Mouse (Mus musculus): Measurements from ENCODE around the gene Phactr1. TPM values are rescaled to one million over a fixed set of nuclear protein-coding genes. Genes with fewer than 3 reads are reported as not detected.

The Phactr1 gene
- polyA plus RNA-seq, 1 experiment from 2014 or later = 14.5 TPM

DNA sequence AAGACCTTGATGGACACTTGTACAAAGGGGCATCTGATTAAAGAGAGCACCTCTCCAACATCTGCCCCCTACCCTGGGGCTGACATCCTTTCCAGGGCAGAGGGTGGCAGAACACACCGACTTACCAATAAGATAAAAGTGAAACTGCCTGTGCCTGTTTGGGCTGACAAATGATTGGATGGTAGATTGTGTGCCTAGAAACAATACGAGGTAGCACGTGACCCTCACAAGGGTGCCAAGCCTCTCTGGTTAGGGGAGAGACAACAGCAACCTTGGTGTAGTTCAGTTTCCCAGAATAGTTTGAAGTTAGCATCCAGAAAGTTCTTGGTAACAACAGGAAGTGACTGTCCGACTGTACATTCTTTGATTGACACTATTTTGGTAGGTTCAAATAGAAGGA, 234.7 kb downstream of the Phactr1 start:
- peaks cover 12% of the 10 kb centered on the region; the same call in 1 of the 2 replicates for H3K4me1 ChIP-seq (ENCODE audit: control insufficient read depth, insufficient read depth, low read length)
- ATAC-seq (ENCODE audit: low read depth) (no peak), DNase-seq (ENCODE audit: low spot score) (no peak)
- H3K4me3 ChIP-seq (ENCODE audit: low read depth, low read length) = no peak overlapping the region
- H3K4me2 ChIP-seq (ENCODE audit: low read depth, low read length) = no peak overlapping the region
- no peak overlapping the region for H3K27ac ChIP-seq (replicated peaks; ENCODE audit: low read depth, low read length)
- no peaks in the 10 kb centered on the region for H3K9me3 ChIP-seq (ENCODE audit: control insufficient read depth, low read length)
- H3K9ac ChIP-seq (ENCODE audit: low read depth, low read length) = no peak overlapping the region
- 68% methylated on average over 4 of the region's 4 CpGs for WGBS
- H3K27me3 ChIP-seq (replicated peaks; ENCODE audit: control insufficient read depth, insufficient read depth, low read length) = peaks cover 15% of the 10 kb centered on the region; the same call in 1 of the 2 replicates
- H3K36me3 ChIP-seq (ENCODE audit: control insufficient read depth, insufficient read depth, low read length) = no peaks in the 10 kb centered on the region

DNA sequence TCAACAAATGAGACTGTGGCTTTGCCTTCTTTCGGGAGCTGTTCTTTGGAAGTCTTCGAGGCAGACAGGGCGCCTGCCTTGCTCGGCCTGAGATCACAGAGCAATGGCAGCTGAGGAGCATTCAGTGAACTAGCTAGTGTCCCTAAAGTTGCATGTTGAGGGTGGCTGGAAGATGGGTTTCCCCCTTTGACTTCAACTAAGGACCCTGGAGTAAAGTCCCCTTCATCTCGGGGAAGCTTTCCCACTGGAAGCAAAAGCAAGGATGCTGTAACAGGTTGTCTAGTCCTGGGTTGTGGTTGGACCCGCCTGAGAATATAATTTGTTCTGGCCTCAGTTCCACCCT, 235.4 kb downstream of the Phactr1 start:
- no peak for ATAC-seq (ENCODE audit: low read depth)
- Histone ChIP-seq H3K4me3 (ENCODE audit: low read depth, low read length) (peak overlapping the region; percentile 66), H3K27me3 (replicated peaks; ENCODE audit: control insufficient read depth, insufficient read depth, low read length) (peaks cover 15% of the 10 kb centered on the region; the same call in 1 of the 2 replicates), H3K36me3 (ENCODE audit: control insufficient read depth, insufficient read depth, low read length) (no peaks in the 10 kb centered on the region), H3K9me3 (ENCODE audit: control insufficient read depth, low read length) (no peaks in the 10 kb centered on the region), H3K27ac (replicated peaks; ENCODE audit: low read depth, low read length) (no peak overlapping the region), H3K9ac (ENCODE audit: low read depth, low read length) (peak overlapping the region; percentile 71), H3K4me1 (ENCODE audit: control insufficient read depth, insufficient read depth, low read length) (peaks cover 12% of the 10 kb centered on the region; the same call in 1 of the 2 replicates), H3K4me2 (ENCODE audit: low read depth, low read length) (peak overlapping the region; percentile 100)
- no peak for DNase-seq (ENCODE audit: low spot score)
- WGBS = 19% methylated on average over 6 of the region's 6 CpGs

DNA sequence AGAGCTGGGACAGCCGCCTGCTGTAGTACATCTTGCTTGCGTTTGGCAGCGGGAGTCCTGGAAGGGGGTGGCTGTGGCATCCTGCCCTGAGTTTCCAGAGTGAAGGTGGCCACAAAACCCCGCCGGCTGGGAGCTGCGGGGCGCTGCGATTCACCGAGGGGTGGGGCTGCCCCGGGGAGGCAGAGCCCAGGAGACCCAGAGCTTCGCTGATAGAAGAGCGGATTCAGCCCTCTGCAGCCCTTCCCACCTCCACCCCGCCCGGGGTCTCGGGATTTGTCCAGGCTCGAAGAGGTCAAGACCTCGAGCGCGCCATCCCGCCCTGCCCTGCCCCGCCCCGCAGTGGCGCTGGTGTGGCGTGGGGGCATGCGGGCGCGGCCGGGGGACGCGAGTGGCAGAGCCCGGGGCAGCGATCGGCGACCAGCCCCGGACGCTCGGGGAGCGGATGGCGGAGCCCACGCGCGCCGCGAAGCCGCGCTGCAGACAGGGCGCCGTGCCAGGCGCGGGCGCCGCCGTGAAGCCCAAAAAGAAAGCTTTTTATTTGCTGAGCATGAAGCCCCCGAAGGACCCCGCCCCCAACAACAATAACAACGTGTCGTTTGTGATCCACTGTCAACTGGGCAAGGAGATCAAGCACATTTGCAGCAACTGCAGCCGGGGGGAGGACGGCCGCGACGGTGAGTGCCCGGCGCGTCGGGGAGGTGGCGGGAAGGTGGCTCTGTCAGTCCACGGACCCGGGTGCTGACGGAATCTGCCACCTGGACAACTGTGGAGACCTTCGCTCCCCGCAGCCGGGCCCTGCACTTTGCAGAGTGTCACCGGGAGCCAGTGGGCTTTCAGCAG, 236.0 kb downstream of the Phactr1 start:
- Histone ChIP-seq H3K4me1 (ENCODE audit: control insufficient read depth, insufficient read depth, low read length) (peaks cover 12% of the 10 kb centered on the region; the same call in 1 of the 2 replicates), H3K27ac (replicated peaks; ENCODE audit: low read depth, low read length) (no peak overlapping the region), H3K9ac (ENCODE audit: low read depth, low read length) (peak overlapping the region; percentile 71), H3K27me3 (replicated peaks; ENCODE audit: control insufficient read depth, insufficient read depth, low read length) (peaks cover 15% of the 10 kb centered on the region; the same call in 1 of the 2 replicates), H3K4me3 (ENCODE audit: low read depth, low read length) (peak overlapping the region; percentile 66), H3K36me3 (ENCODE audit: control insufficient read depth, insufficient read depth, low read length) (no peaks in the 10 kb centered on the region), H3K9me3 (ENCODE audit: control insufficient read depth, low read length) (no peaks in the 10 kb centered on the region), H3K4me2 (ENCODE audit: low read depth, low read length) (peak overlapping the region; percentile 100)
- DNase-seq (ENCODE audit: low spot score) (no peak), ATAC-seq (ENCODE audit: low read depth) (peak; percentile 73)
- WGBS = 3% methylated on average over 36 of the region's 74 CpGs

DNA sequence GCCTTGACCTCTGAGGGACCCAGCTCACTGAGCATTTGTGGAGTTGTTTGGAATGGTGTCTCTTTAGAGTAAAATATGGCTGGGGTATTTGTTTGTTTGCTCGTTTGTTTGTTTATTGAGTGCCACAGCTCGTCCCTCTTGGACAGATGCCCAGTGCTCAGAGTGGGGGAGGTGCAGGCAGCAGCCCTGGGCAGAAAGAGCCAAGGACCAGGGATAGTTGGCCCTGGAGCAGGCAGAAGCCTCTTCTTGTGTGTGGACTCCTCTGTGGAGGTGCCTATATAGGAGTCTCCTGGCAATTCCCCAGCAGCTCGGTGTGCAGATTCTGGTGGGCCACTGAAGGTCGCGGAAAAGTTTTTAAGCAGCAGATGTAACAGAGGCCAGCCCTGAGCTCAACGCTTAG, 236.8 kb downstream of the Phactr1 start:
- Histone ChIP-seq H3K27ac (replicated peaks; ENCODE audit: low read depth, low read length) (no peak overlapping the region), H3K9ac (ENCODE audit: low read depth, low read length) (no peak overlapping the region), H3K4me1 (ENCODE audit: control insufficient read depth, insufficient read depth, low read length) (peaks cover 12% of the 10 kb centered on the region; the same call in 1 of the 2 replicates), H3K4me3 (ENCODE audit: low read depth, low read length) (peak overlapping the region; percentile 66), H3K9me3 (ENCODE audit: control insufficient read depth, low read length) (no peaks in the 10 kb centered on the region), H3K27me3 (replicated peaks; ENCODE audit: control insufficient read depth, insufficient read depth, low read length) (peaks cover 15% of the 10 kb centered on the region; the same call in 1 of the 2 replicates), H3K36me3 (ENCODE audit: control insufficient read depth, insufficient read depth, low read length) (no peaks in the 10 kb centered on the region), H3K4me2 (ENCODE audit: low read depth, low read length) (peak overlapping the region; percentile 100)
- 0 out of 2 replicates have a peak, but pooled peaks have one; percentile 30 for ATAC-seq (ENCODE audit: low read depth)
- no peak for DNase-seq (ENCODE audit: low spot score)
- WGBS = 23% methylated on average over 6 of the region's 6 CpGs

DNA sequence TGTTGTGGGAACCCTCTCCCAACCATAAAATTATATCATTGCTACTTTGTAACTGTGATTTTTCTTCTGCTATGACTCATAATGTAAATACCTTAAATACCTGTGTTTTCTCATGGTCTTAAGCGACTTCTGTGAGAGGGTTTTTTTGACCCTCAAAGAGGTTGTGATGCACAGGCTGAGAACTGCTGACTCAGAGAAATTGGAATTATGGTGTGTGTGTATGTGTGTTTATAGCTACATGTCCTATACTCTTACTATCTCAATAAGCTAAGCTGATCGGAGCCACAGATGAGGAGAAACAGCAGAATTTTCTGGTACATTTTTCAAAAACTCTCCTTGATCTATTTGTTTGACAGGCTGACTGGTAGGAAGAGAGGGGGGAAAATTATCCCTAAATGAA, 239.6 kb downstream of the Phactr1 start:
- Histone ChIP-seq H3K36me3 (ENCODE audit: control insufficient read depth, insufficient read depth, low read length) (no peaks in the 10 kb centered on the region), H3K4me3 (ENCODE audit: low read depth, low read length) (no peak overlapping the region), H3K4me1 (ENCODE audit: control insufficient read depth, insufficient read depth, low read length) (peaks cover 12% of the 10 kb centered on the region; the same call in 1 of the 2 replicates), H3K27me3 (replicated peaks; ENCODE audit: control insufficient read depth, insufficient read depth, low read length) (peaks cover 13% of the 10 kb centered on the region; the same call in 1 of the 2 replicates), H3K9me3 (ENCODE audit: control insufficient read depth, low read length) (no peaks in the 10 kb centered on the region), H3K9ac (ENCODE audit: low read depth, low read length) (no peak overlapping the region), H3K27ac (replicated peaks; ENCODE audit: low read depth, low read length) (no peak overlapping the region), H3K4me2 (ENCODE audit: low read depth, low read length) (no peak overlapping the region)
- DNase-seq (ENCODE audit: low spot score) = no peak
- 81% methylated on average over 2 of the region's 2 CpGs for WGBS
- no peak for ATAC-seq (ENCODE audit: low read depth)

DNA sequence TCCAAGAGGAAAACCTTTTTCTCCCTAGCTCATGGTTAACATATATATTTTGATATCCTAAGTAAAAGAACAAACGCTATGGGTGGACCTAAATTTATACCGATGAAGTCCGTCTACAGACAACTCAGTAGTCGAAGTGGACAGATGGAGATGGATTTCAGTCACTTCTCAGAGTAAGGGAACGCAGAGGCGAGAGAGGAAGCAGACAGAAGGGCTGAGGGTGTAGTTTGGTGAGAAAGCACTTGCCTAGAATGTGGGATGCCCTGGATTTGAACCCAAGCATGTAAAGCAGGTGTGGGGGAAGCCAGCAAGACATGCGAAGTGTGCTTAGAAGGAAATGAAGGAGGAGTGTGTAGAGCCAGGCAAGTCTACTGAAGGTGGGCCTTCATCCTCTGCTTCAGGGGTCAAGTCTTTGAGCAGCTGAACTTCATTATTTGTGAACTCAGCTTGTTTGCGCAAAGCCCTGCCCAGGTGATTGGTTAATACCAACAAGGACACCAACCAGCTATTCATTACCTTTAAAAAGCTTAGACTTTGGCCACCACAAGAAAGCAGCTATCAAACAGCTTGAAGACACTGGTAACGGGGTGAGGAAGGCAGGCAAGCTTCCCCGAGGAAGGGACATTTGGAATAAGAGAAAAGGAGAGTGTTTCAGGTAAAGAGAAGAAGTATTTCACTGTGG, 241.5 kb downstream of the Phactr1 start:
- ATAC-seq (ENCODE audit: low read depth) = no peak
- Histone ChIP-seq H3K9ac (ENCODE audit: low read depth, low read length) (no peak overlapping the region), H3K27me3 (replicated peaks; ENCODE audit: control insufficient read depth, insufficient read depth, low read length) (no peaks in the 10 kb centered on the region; the same call in 1 of the 2 replicates), H3K4me1 (ENCODE audit: control insufficient read depth, insufficient read depth, low read length) (0 out of 2 replicates have a peak, but pooled peaks cover 4% of the 10 kb centered on the region), H3K4me2 (ENCODE audit: low read depth, low read length) (no peak overlapping the region), H3K9me3 (ENCODE audit: control insufficient read depth, low read length) (peaks cover 2% of the 10 kb centered on the region; the same call in 1 of the 2 replicates), H3K4me3 (ENCODE audit: low read depth, low read length) (no peak overlapping the region), H3K36me3 (ENCODE audit: control insufficient read depth, insufficient read depth, low read length) (no peaks in the 10 kb centered on the region), H3K27ac (replicated peaks; ENCODE audit: low read depth, low read length) (no peak overlapping the region)
- no peak for DNase-seq (ENCODE audit: low spot score)
- WGBS = 87% methylated on average over 10 of the region's 10 CpGs

DNA sequence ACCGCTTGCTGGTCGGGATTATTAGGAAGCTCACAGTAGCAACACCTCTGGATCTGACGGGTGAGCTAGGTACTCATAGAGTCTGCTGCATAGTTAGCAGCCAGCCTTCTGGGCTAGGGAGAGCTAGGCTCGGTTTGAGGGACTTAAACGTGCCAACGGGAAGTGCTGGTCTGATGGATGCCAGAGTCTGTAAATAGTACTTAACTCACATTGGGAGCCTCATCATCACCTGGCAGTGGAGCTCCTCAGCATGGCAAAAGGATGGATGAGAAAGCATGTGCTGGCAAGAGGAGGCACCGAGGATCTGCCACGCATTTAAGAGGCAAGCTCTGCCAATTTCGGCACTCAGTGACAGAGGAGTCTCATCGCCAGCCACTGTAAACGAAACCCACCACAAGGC, 247.4 kb downstream of the Phactr1 start:
- Histone ChIP-seq H3K36me3 (ENCODE audit: control insufficient read depth, insufficient read depth, low read length) (no peaks in the 10 kb centered on the region), H3K4me2 (ENCODE audit: low read depth, low read length) (no peak overlapping the region), H3K27me3 (replicated peaks; ENCODE audit: control insufficient read depth, insufficient read depth, low read length) (no peaks in the 10 kb centered on the region), H3K9ac (ENCODE audit: low read depth, low read length) (no peak overlapping the region), H3K4me3 (ENCODE audit: low read depth, low read length) (no peak overlapping the region), H3K27ac (replicated peaks; ENCODE audit: low read depth, low read length) (no peak overlapping the region), H3K9me3 (ENCODE audit: control insufficient read depth, low read length) (peaks cover 18% of the 10 kb centered on the region), H3K4me1 (ENCODE audit: control insufficient read depth, insufficient read depth, low read length) (peaks cover 8% of the 10 kb centered on the region; the same call in 1 of the 2 replicates)
- DNase-seq (ENCODE audit: low spot score) = no peak
- no peak for ATAC-seq (ENCODE audit: low read depth)
- WGBS = 92% methylated on average over 11 of the region's 11 CpGs

DNA sequence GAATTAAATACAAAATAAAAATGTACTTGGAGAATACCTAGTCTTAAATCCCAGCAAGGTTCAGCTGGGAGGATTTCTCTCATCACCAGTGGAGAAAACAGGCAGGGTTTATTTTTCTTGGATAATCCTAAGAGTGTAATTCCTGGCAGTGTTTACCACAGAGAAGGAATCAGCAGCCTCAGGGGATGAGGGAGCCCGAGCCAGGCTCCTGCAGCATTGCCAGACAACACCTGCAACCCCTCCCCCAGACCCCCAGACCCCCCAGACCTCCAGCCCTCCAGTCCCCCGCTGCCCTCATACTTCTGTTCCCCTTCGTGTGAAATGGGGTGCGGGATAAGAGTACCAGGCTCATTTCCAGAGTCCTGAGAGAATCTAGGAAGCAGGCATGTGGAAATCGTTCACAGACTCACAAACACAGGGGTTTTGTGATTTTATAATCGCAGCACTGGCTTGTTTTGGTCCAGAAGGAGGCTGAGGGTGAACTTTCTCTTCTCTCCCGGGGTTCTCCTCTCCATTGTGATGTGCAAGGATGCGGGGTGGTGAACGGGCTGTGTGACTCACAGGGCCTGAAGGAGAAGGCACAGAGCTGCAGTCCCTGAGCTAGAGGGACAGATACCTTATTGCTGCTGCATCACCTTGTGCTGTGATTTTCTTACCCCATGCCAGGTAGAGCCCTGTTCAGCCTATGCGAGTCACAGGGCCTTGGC, 249.3 kb downstream of the Phactr1 start:
- H3K27me3 ChIP-seq (replicated peaks; ENCODE audit: control insufficient read depth, insufficient read depth, low read length) = no peaks in the 10 kb centered on the region
- peak overlapping the region; percentile 33; the same call in 1 of the 2 replicates for H3K27ac ChIP-seq (replicated peaks; ENCODE audit: low read depth, low read length)
- H3K4me3 ChIP-seq (ENCODE audit: low read depth, low read length) = no peak overlapping the region
- H3K36me3 ChIP-seq (ENCODE audit: control insufficient read depth, insufficient read depth, low read length) = no peaks in the 10 kb centered on the region
- peak; percentile 59 for DNase-seq (ENCODE audit: low spot score)
- 29% methylated on average over 9 of the region's 10 CpGs for WGBS
- peak; percentile 54 for ATAC-seq (ENCODE audit: low read depth)
- H3K4me2 ChIP-seq (ENCODE audit: low read depth, low read length) = 0 out of 2 replicates have a peak overlapping the region, but pooled peaks have one; percentile 28
- peaks cover 14% of the 10 kb centered on the region for H3K4me1 ChIP-seq (ENCODE audit: control insufficient read depth, insufficient read depth, low read length)
- peaks cover 18% of the 10 kb centered on the region for H3K9me3 ChIP-seq (ENCODE audit: control insufficient read depth, low read length)
- H3K9ac ChIP-seq (ENCODE audit: low read depth, low read length) = no peak overlapping the region
